Mouse (Mus musculus): ENCODE results near the gene Eif3i.

DNA sequence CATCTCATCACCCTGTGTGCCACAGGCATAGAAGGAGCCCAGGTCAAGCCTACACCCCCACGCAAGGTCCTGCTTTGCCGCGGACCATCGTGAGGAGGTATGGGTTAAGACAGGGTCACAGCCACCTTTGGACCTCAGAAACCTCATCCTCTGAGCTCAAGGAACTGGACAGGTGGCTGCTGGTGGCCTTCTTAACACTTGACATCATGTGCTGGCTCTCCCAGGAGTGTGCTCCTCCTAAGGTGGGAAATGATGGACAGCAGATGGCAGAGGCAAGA lies 27.4 kb downstream of the Eif3i start:
- TF ChIP-seq CTCF (IDR thresholded peaks at IDR 0.05) (no peak), EP300 (IDR thresholded peaks at IDR 0.05) (no peak)

All from lung, postnatal 0 days (tissue).